Mouse (Mus musculus): ENCODE results near the gene Itga9.

GRCm38 (mm10) chr9:118717436-118717835 is 110.9 kb downstream of the Itga9 start:
- TF ChIP-seq POLR2A (IDR thresholded peaks at IDR 0.05; ENCODE audit: extremely low read depth, insufficient read depth, low read length) (no peak), CTCF (IDR thresholded peaks at IDR 0.05; ENCODE audit: low read depth, low read length) (no peak)

Measured in liver, adult 2 months (tissue).